Mouse (Mus musculus) forebrain, embryonic 11.5 days (tissue): ENCODE measurements around the gene Agxt. TPM values are rescaled to one million over a fixed set of nuclear protein-coding genes. Genes with fewer than 3 reads are reported as not detected.

ENCODE experiments used
- ATAC-seq: fragments of 200-750 bp; cut with Nextera tagmentation; replicated peaks from 2 replicates; pipeline ENCODE4 v1.8.0; 2017; ENCODE audit warnings: moderate TSS enrichment; ENCODE audit not compliant: low FRiP score
- DNase-seq: peaks from one replicate; pipeline ENCODE4 v3.0.0-alpha.2; 2017; ENCODE audit warnings: low spot score
- H3K27ac ChIP-seq: fragments of 300-500 bp; sonication (generic); 2 replicates; pipeline ENCODE4 v1.5.1; 2014; ENCODE audit warnings: low read depth, low read length
- H3K27me3 ChIP-seq: fragments of 300-500 bp; sonication (generic); 2 replicates; pipeline ENCODE4 v1.6.1; 2014; ENCODE audit warnings: mild to moderate bottlenecking, low read length, mixed read lengths; ENCODE audit not compliant: control insufficient read depth, insufficient read depth
- H3K36me3 ChIP-seq: fragments of 300-500 bp; sonication (generic); 2 replicates; pipeline ENCODE4 v1.6.1; 2014; ENCODE audit warnings: mild to moderate bottlenecking, low read length, moderate library complexity, mixed read lengths; ENCODE audit not compliant: control insufficient read depth, insufficient read depth
- H3K4me1 ChIP-seq: fragments of 300-500 bp; sonication (generic); replicated peaks from 2 replicates; pipeline ENCODE4 v1.6.1; 2014; ENCODE audit warnings: low read length, mixed read lengths; ENCODE audit not compliant: control insufficient read depth, insufficient read depth
- H3K4me2 ChIP-seq: fragments of 300-500 bp; sonication (generic); 2 replicates; pipeline ENCODE4 v1.6.1; 2014; ENCODE audit warnings: low read depth, mild to moderate bottlenecking, low read length, moderate library complexity, mixed read lengths; ENCODE audit not compliant: severe bottlenecking
- H3K4me3 ChIP-seq: fragments of 300-500 bp; sonication (generic); 2 replicates; pipeline ENCODE4 v1.5.1; 2014; ENCODE audit warnings: low read depth, low read length
- H3K9ac ChIP-seq: fragments of 300-500 bp; sonication (generic); 2 replicates; pipeline ENCODE4 v1.6.1; 2014; ENCODE audit warnings: low read length
- H3K9me3 ChIP-seq: fragments of 300-500 bp; sonication (generic); 2 replicates; pipeline ENCODE4 v1.6.1; 2016; ENCODE audit warnings: low read length, mixed read lengths; ENCODE audit not compliant: control insufficient read depth
- WGBS: fragments of 180-500 bp; shearing (Covaris S2); extraction: QIAGEN DNeasy Blood & Tissue Kit; methylation state at CpG from one replicate; pipeline ENCODE4 v1.1.7; 2014; 5-methylcytosine and 5-hydroxymethylcytosine counted together
- polyA plus RNA-seq: library from polyadenylated mRNA; unstranded; fragments of >200 nt; fragmentation: Nextera tagmentation; extraction: Ambion mirVana; gene quantifications from 2 replicates; pipeline ENCODE4 v1.2.1, GENCODE M21; 2014

The Agxt gene
- polyA plus RNA-seq, 1 experiment from 2014 or later, result not detected

GRCm38 (mm10) chr1:93115471-93115870 lies 19.6 kb upstream of the Agxt start:
- peak overlapping the region; percentile 39 for H3K4me3 ChIP-seq

GRCm38 (mm10) chr1:93118816-93119215 lies 16.2 kb upstream of the Agxt start:
- DNase-seq (no peak), ATAC-seq (no peak)
- H3K4me1 ChIP-seq, result peaks cover 5% of the 10 kb centered on the region; the same call in 1 of the 2 replicates
- no peak overlapping the region for H3K4me3 ChIP-seq
- no peak overlapping the region for H3K9ac ChIP-seq
- no peak overlapping the region for H3K4me2 ChIP-seq
- no peaks in the 10 kb centered on the region for H3K36me3 ChIP-seq
- WGBS, result 34% methylated on average over 4 of the region's 4 CpGs
- no peaks in the 10 kb centered on the region for H3K9me3 ChIP-seq
- no peaks in the 10 kb centered on the region for H3K27me3 ChIP-seq
- H3K27ac ChIP-seq, result no peak overlapping the region

More at GRCm38 (mm10) chr1:93115471-93115870, 19.6 kb upstream of the Agxt start:
- Histone ChIP-seq H3K9me3 (no peaks in the 10 kb centered on the region), H3K4me2 (peak overlapping the region; percentile 73), H3K9ac (peak overlapping the region; percentile 61), H3K4me1 (peaks cover 5% of the 10 kb centered on the region; the same call in 1 of the 2 replicates), H3K27ac (peak overlapping the region; percentile 47; the same call in 1 of the 2 replicates), H3K36me3 (no peaks in the 10 kb centered on the region), H3K27me3 (no peaks in the 10 kb centered on the region)
- ATAC-seq (peak; percentile 75), DNase-seq (no peak)
- 16% methylated on average over 9 of the region's 13 CpGs for WGBS

GRCm38 (mm10) chr1:93123179-93123854 lies 11.7 kb upstream of the Agxt start:
- Histone ChIP-seq H3K4me3 (no peak overlapping the region), H3K9ac (no peak overlapping the region), H3K9me3 (no peaks in the 10 kb centered on the region), H3K4me2 (no peak overlapping the region), H3K27me3 (no peaks in the 10 kb centered on the region), H3K27ac (no peak overlapping the region), H3K36me3 (no peaks in the 10 kb centered on the region), H3K4me1 (no peaks in the 10 kb centered on the region)
- no peak for DNase-seq
- 85% methylated on average over 11 of the region's 11 CpGs for WGBS
- no peak for ATAC-seq

- ATAC-seq (no peak), DNase-seq (no peak)
- Histone ChIP-seq H3K9me3 (no peaks in the 10 kb centered on the region), H3K27me3 (no peaks in the 10 kb centered on the region), H3K36me3 (no peaks in the 10 kb centered on the region), H3K9ac (no peak overlapping the region), H3K4me3 (no peak overlapping the region), H3K4me1 (no peaks in the 10 kb centered on the region), H3K4me2 (no peak overlapping the region), H3K27ac (no peak overlapping the region)
- WGBS, result 83% methylated on average over 8 of the region's 8 CpGs
Measured at GRCm38 (mm10) chr1:93124066-93124465, 11.0 kb upstream of the Agxt start.

- H3K36me3 ChIP-seq, result no peaks in the 10 kb centered on the region
- no peak for DNase-seq
Measured at GRCm38 (mm10) chr1:93125256-93125655, 9.8 kb upstream of the Agxt start.

GRCm38 (mm10) chr1:93128209-93128608 lies 6.8 kb upstream of the Agxt start:
- WGBS, result 78% methylated on average over 8 of the region's 8 CpGs
- ATAC-seq, result no peak
- no peak overlapping the region for H3K4me3 ChIP-seq

More at GRCm38 (mm10) chr1:93125256-93125655, 9.8 kb upstream of the Agxt start:
- no peak for ATAC-seq
- no peaks in the 10 kb centered on the region for H3K9me3 ChIP-seq
- 69% methylated on average over 5 of the region's 5 CpGs for WGBS
- no peak overlapping the region for H3K9ac ChIP-seq
- H3K4me1 ChIP-seq, result no peaks in the 10 kb centered on the region
- no peaks in the 10 kb centered on the region for H3K27me3 ChIP-seq
- H3K4me2 ChIP-seq, result no peak overlapping the region
- no peak overlapping the region for H3K4me3 ChIP-seq
- no peak overlapping the region for H3K27ac ChIP-seq

GRCm38 (mm10) chr1:93128710-93129349 lies 6.2 kb upstream of the Agxt start:
- Histone ChIP-seq H3K27me3 (no peaks in the 10 kb centered on the region), H3K27ac (no peak overlapping the region), H3K4me2 (no peak overlapping the region), H3K36me3 (no peaks in the 10 kb centered on the region), H3K9me3 (no peaks in the 10 kb centered on the region), H3K9ac (no peak overlapping the region), H3K4me1 (no peaks in the 10 kb centered on the region), H3K4me3 (no peak overlapping the region)
- 30% methylated on average over 6 of the region's 6 CpGs for WGBS
- no peak for ATAC-seq
- peak; percentile 69 for DNase-seq

More at GRCm38 (mm10) chr1:93128209-93128608, 6.8 kb upstream of the Agxt start:
- no peaks in the 10 kb centered on the region for H3K9me3 ChIP-seq
- H3K27ac ChIP-seq, result no peak overlapping the region
- no peak for DNase-seq
- H3K4me2 ChIP-seq, result no peak overlapping the region
- no peaks in the 10 kb centered on the region for H3K36me3 ChIP-seq
- H3K4me1 ChIP-seq, result no peaks in the 10 kb centered on the region
- no peak overlapping the region for H3K9ac ChIP-seq
- H3K27me3 ChIP-seq, result no peaks in the 10 kb centered on the region

- Histone ChIP-seq H3K9me3 (no peaks in the 10 kb centered on the region), H3K4me2 (no peak overlapping the region), H3K36me3 (no peaks in the 10 kb centered on the region), H3K4me3 (no peak overlapping the region), H3K27me3 (no peaks in the 10 kb centered on the region), H3K9ac (no peak overlapping the region), H3K27ac (no peak overlapping the region), H3K4me1 (no peaks in the 10 kb centered on the region)
- no peak for ATAC-seq
- no peak for DNase-seq
- WGBS, result 76% methylated on average over 10 of the region's 10 CpGs
Measured at GRCm38 (mm10) chr1:93130242-93130983, 4.6 kb upstream of the Agxt start.
